In genomic region chr5:104046256-104047199, GRCm38 (mm10) we compare ENCODE assay signal across 8 mouse cellular contexts. TPM values are rescaled to one million over a fixed set of nuclear protein-coding genes. Genes with fewer than 3 reads are reported as not detected.
DNase-seq lines count a peak whose midpoint lies in the region; ATAC-seq lines count a peak whose summit lies in the region.

TSS of gene Nudt9 (plus strand) at chr5:104046306.

- H3K9me3 ChIP-seq in hindbrain, embryonic 15.5 days = no peaks in the 10 kb centered on the region

- H3K4me3 ChIP-seq in hindbrain, embryonic 15.5 days = peak within 1 kb of the TSS; percentile 90

- peak; percentile 99 for DNase-seq in T-cell, adult 2 months (ENCODE audit: low spot score)
- peak; percentile 97 to 98 for DNase-seq in cerebellum, postnatal 36 days
- peak; percentile 97 to 99 for DNase-seq in frontal cortex, postnatal 36 days (ENCODE audit: low spot score in 2 of 2)
- peak; percentile 95 for DNase-seq in left cerebral cortex, adult 11 months (ENCODE audit: low spot score)
- DNase-seq in lung, postnatal 4 days = peak; percentile 98 to 99
- peak; percentile 94 for DNase-seq in retina, postnatal 7 days (ENCODE audit: low read depth, low spot score)
- DNase-seq in urinary bladder, adult 2 months (ENCODE audit: low spot score) = peak; percentile 88

- peak; percentile 99 for ATAC-seq in hindbrain, embryonic 15.5 days (ENCODE audit: low FRiP score, low read depth)

- 5% methylated on average over 85 of the region's 90 CpGs for WGBS in hindbrain, embryonic 15.5 days

- H3K9ac ChIP-seq in hindbrain, embryonic 15.5 days = peak within 1 kb of the TSS; percentile 92

- no peaks in the 10 kb centered on the region for H3K27me3 ChIP-seq in hindbrain, embryonic 15.5 days

- peaks cover 11% of the 10 kb centered on the region for H3K36me3 ChIP-seq in hindbrain, embryonic 15.5 days

- H3K4me1 ChIP-seq in hindbrain, embryonic 15.5 days (replicated peaks) = peaks cover 18% of the 10 kb centered on the region

- H3K27ac ChIP-seq in hindbrain, embryonic 15.5 days (replicated peaks) = peak within 1 kb of the TSS; percentile 89

- peak within 1 kb of the TSS; percentile 77 for H3K4me2 ChIP-seq in hindbrain, embryonic 15.5 days

RNA-seq across cellular contexts. Expression of gene Nudt9, which starts in this region (rescaled TPM):
- polyA plus RNA-seq in hindbrain, embryonic 15.5 days (2015; fragmentation: Nextera tagmentation; extraction: Ambion mirVana) = 65.4 and 67.9 TPM in 2 replicates
- 50.6 and 55.6 TPM in 2 replicates for polyA plus RNA-seq in urinary bladder, adult 2 months (2012; rRNA removed)

Comparison
In these comparisons a context has a peak if more than half of its experiments do, and no peak if none do; other contexts are left out.
1. Peak in every context shown above with its lines: DNase-seq, ATAC-seq, H3K4me3 ChIP-seq and H3K27ac ChIP-seq.